Mouse (Mus musculus): ENCODE measurements around the gene Fosb. TPM values are rescaled to one million over a fixed set of nuclear protein-coding genes. Genes with fewer than 3 reads are reported as not detected.

The Fosb gene
- polyA plus RNA-seq, 3 experiments from 2014 or later: 0.98 to 8.0 (median 2.0) TPM

DNA sequence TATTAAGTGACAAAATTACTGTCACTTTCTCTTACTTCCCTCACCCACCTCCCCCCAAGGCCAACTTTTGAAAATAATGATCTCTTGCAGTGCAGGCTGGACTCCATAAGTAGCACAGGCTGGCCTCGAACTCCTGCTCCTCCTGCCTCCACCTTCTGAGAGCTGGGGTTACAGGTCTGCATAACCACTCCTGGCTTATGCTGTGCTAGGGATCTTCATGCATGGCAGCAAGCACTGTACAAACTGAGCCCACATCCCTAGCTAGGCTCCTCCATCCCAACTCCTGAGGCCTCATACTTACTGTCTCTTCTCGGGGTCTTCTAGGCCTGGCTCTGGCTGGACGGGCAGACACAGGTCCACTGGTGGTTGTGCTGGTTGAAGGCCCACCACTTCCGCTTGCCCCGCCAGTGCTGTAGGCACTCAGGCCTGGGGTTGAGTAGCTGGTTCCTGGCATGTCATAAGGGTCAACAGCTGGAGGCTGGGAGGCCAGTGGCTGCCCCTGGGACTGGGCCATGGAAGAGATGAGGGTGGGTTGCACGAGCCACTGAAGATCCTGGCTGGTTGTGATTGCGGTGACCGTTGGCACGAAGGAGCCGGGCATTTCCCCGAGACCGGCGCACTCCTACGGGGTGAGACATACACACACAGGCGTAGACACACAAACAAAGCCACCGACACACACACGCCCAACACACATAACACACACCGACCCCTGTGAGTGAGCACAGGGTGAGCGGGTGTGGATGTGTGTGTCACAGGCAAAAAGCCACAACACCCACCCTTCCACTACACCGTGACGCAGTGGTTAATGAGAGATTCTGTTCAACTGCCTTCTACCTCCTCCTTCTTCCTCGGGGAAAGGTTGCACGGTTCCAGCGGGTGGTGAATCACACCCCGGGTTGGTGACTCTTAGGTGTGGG lies 2.8 kb downstream of the Fosb start:
- ATAC-seq: no peak

- ATAC-seq: no peak
These were observed 3.8 kb downstream of the Fosb start for GRCm38 (mm10) chr7:19305796-19306765.

DNA sequence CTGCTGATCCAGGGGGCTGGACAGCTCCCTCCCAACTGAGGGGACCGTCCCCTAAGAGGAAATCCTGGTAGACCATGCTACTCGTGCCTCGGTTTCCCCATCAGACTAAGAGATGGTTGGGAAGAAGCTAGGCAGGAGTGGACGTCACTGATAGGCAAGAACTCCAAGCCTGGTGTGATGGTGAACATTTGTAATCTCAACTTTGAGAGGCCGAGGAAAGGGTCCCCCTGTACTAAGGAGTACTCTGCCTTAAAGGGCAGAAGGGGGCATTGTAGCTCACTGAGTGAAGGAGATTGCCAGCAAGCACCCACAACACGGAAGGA lies 4.5 kb downstream of the Fosb start:
- no peak for ATAC-seq

GRCm38 (mm10) chr7:19304501-19305412 lies 5.1 kb downstream of the Fosb start:
- ATAC-seq: no peak

- peak; percentile 27 for ATAC-seq
These were observed 6.1 kb downstream of the Fosb start for GRCm38 (mm10) chr7:19303770-19304169.

DNA sequence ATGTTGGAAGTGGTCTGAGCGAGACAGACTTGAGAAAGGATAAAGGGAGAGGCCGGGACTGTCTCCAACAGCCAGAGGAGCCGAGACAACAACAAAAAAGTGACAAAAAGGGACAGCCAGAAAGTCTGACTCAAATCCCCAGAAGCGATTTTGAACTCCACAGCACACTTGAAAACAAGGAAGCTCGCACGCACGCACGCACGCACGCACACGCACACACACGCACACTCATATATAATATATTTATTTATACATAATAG lies 6.9 kb downstream of the Fosb start:
- ATAC-seq: no peak

- no peak for ATAC-seq
These were observed 7.4 kb downstream of the Fosb start for GRCm38 (mm10) chr7:19302264-19303045.

DNA sequence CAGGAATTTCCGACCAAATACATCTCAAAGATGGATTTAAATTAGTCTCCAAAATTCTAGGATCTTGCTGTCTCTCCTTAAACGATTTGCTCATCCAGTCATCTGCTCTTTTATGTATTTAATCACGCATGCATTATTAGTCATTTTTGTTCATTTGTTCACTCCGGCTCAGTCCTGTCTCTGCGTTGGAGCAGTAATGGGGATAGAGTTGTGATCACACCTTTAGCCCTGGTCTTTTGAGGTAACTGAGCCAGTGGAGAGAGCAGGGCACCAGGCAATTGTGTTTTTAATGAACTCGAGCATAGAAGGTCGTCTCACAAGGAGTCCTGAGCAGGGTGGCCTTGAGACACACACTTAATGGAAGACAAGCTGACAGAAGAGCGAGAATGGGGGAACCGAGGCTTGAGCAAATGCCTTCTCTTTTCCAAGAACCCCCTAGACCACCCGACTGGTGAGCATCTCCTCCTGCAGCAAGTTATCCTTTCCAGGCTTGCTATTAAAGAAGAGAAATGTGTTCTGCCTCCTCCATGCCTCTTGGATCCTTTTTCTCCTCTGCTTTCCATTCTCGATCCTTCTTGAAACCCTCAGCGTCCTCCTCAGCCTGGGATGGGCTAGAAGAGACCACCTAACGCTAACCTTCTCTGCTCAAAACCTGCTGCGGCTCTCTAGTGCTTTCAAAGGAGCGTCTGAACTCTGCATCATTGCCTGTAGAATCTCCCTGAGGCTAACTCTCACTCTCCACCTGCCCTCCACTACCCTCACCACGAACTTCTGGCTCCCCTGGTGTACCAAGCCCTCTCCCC lies 8.2 kb downstream of the Fosb start:
- ATAC-seq: no peak

DNA sequence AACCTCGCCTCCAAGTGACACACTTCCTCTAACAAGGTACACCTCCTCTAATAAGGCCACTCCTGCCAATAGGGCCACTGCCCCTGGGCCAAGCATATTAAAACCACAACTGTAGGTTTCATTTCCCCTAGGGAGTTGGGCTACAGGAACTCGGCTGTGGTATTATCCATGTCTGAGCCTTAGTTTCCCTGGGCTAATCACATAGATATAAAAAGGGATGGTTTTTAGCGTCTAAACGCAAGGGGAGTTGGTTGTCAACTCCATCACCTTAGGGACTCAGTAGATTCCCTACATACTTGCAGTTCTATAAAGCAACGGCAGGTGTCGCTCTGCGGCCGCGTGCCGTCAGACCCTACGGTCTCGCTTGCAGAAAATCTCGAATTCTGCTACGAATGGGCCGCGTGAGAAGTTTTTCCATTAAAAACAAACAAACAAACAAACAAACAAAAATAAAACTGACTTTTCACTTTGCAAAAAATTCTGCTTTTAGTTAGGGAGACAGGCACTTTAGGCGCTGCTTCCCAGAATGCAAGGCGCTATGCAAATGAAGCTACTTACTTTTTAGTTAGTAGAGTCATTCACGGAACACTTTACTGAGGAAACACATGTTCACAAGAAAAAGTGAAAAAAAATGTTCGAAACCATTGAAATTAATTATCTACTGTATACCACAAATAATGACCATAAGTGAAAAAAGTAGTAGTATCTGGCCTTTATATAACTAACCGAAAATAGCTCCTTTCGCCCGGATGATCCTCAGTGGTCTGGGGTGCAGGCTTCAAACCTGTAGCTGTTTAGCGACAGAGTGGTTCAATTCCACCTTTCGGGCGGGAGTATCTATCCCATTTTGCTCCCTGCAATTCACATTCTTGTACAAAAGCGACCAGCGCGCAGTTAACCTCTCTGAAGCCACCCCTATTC lies 9.1 kb downstream of the Fosb start:
- ATAC-seq: peak; percentile 61

DNA sequence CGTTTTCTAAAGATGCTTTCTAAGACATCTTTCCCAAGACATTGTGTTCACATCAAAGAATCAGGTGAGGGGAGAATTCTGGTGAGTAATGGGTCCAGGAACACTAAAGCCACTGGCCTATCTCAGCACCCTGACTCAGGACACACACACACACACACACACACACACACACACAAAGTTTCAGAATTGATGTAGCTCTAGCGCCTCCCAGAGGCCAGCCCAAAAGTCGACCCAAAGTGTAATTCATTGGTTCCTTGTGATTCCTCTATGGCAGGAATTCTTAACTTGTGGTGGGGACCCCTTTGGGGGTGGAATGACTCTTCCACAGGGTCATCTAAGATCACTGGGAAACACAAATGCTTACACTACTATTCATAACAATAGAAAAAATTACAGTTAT lies 10.7 kb downstream of the Fosb start:
- no peak for ATAC-seq

DNA sequence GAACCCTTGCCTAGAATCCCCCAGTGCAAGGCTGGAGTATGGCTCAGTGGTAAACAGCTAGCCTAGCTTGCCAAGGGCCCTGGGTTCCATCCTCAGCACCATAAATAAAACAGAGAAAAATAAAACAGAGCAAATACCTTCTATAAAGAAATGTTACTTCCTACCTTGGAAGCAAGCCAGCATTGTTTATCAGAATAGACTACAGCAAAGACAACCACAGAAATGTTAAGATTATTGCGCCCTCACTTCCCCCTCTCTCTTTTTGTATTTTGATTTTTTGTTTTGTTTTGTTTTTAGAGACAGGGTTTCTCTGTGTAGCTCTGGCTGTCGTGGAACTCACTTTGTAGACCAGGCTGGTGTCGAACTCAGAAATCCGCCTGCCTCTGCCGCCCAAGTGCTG lies 12.1 kb downstream of the Fosb start:
- no peak for ATAC-seq

DNA sequence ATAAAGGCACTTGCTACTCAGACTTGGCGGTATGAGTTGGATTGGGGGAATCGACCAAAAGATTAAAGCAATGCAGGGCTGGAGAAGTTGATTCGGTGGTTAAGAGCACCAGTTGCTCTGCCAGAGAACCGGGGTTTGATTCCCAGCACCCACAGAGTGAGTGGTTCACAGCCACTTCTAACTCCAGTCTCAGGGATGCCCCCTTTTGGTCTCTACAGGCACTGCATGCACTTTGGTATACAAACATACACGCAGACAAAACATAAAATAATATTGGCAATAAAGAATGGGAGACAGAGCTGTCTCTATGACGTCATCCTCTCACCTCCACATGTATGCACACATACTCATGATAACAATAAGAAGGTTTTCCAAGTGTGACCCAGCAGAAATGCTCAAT lies 12.8 kb downstream of the Fosb start:
- ATAC-seq: no peak

- peak; percentile 86 for ATAC-seq
These were observed 14.2 kb downstream of the Fosb start for GRCm38 (mm10) chr7:19295503-19296185.

DNA sequence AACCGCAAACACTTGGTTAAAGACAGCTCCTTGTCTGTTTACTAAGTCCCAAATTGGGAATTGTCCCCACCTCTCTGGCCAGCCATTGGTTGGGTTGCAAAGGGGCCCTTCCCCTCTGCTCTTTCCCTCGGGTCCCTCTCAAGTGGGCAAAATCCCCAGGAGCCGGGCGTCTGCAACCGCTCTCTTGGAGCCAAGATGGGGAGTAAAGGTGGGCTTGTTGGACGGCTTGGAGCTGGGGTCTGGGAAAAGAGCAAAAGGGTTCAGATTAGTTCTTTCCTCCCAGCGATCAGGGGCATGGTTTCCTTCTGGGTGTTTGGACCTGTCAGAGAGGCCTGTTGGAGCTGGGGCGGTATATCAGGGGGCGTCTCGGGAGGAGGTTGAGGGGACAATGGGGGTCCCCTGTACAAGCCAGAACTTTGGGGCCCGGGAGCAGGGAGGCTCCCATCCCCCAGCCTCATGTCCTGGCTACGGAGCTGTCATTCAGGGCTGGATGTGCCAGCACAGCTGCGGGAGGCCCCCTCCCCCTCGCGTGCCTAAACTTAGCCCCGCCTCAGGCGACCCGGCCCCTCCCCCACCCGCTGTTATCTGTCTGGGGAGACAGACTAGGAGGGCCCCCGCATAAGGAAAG lies 18.8 kb downstream of the Fosb start:
- no peak for ATAC-seq

DNA sequence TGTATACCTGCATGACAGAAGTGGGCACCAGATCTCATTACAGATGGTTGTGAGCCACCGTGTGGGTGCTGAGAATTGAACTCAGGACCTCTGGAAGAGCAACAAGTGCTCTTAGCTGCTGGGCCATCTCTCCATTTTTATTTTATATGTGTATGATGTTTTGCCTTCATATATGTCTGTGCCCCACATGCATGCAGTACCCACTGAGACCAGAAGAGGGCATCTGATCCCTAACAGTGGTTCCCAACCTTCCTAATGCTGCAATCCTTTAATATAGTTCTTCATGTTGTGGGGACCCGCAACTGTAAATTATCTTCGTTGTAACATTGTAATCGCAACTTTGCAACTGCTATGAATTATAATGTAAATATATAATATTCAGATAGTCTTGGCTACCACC lies 25.1 kb downstream of the Fosb start:
- ATAC-seq: no peak

DNA sequence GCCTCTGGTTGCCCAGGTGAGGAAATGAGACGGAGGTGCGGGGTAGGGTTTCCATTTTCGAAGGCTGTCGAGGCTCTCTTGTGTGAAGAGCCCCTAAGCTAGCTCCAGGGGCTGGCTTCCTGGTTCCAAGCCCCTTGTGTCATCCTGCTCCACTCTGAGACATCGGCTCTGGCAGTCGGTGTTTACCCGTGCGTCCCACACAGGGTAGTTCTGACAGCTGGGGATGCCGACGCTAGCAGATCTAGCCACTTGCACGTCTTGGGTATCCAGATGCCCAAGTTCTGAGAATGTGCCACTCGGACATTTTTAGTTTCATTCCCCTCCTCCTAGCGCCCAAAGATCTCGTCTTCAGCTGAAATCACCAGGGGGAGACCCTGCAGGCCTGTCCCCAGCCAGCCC lies 26.4 kb downstream of the Fosb start:
- ATAC-seq: no peak

GRCm38 (mm10) chr7:19282791-19283405 lies 27.0 kb downstream of the Fosb start:
- ATAC-seq: peak; percentile 49

- peak; percentile 68 for ATAC-seq
These were observed 27.5 kb downstream of the Fosb start, which contains the start of gene Rtn2 for GRCm38 (mm10) chr7:19282385-19282784. Gene Rtn2, plus strand, starts transcription at chr7:19282624.

Measured in inflammation-experienced regulatory T-cells, adult 6 months (primary cell).